Comparison of ENCODE assay signal across 30 mouse cellular contexts in the genomic region with DNA sequence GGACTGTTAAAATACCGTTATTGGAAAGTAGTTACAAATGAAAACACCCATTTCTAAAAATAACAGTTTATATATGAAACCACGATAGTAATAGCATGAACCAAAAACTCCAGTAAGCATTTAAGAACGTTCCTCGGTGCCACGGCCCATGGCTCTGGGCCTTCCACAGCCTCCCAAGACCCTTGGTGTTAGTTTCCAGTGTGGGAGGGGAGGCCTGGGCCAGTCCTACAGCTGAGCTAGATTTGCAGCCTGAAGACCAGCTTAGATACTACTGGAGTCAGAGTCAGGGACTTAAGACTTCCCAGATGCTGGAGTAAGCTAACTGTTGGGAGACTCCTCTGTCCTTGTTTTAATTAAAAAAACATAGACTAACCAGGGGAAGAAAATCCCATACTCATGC. TPM values are rescaled to one million over a fixed set of nuclear protein-coding genes. Genes with fewer than 3 reads are reported as not detected.
DNase-seq lines count a peak whose midpoint lies in the region; ATAC-seq lines count a peak whose summit lies in the region.
"Had no signal": no experiment of that assay in that cellular context is flagged by ENCODE, and none has a peak within 500 bp of the region (broad histone marks: within the 10 kb centered on the region; RNA-seq: fewer than 3 reads in every experiment).

No protein-coding gene starts in this region.

- no peak overlapping the region for H3K9ac ChIP-seq in kidney, embryonic 14.5 days (ENCODE audit: low read depth, low read length)
- H3K9ac ChIP-seq in embryonic facial prominence, embryonic 14.5 days (ENCODE audit: low read depth, low read length), result no peak overlapping the region
- no peak overlapping the region for H3K9ac ChIP-seq in limb, embryonic 12.5 days (replicated peaks)
- no peak overlapping the region for H3K9ac ChIP-seq in stomach, embryonic 14.5 days (replicated peaks; ENCODE audit: low read depth, low read length)
- H3K9ac ChIP-seq in hindbrain, embryonic 13.5 days, result no peak overlapping the region
- H3K9ac ChIP-seq: forebrain, embryonic 13.5 days; heart, embryonic 13.5 days; hindbrain, embryonic 15.5 days; liver, embryonic 14.5 days; neural tube, embryonic 12.5 days; stomach, embryonic 15.5 days had no signal

- WGBS in kidney, embryonic 14.5 days, result 55% methylated on average over 5 of the region's 5 CpGs
- WGBS in embryonic facial prominence, embryonic 14.5 days, result 36% methylated on average over 5 of the region's 5 CpGs
- 49% methylated on average over 5 of the region's 5 CpGs for WGBS in limb, embryonic 12.5 days
- WGBS in stomach, embryonic 14.5 days, result 48% methylated on average over 5 of the region's 5 CpGs
- 89% methylated on average over 5 of the region's 5 CpGs for WGBS in hindbrain, embryonic 13.5 days

- ATAC-seq in kidney, embryonic 14.5 days (ENCODE audit: low FRiP score, low TSS enrichment), result no peak
- ATAC-seq in embryonic facial prominence, embryonic 14.5 days (ENCODE audit: low read depth), result peak; percentile 55; the same call in 1 of the 2 replicates
- no peak for ATAC-seq in limb, embryonic 12.5 days (ENCODE audit: insufficient number of reproducible peaks, insufficient read depth, low FRiP score, low TSS enrichment, low read depth)
- ATAC-seq in stomach, embryonic 14.5 days (ENCODE audit: insufficient number of reproducible peaks, insufficient read depth, low FRiP score, low read depth), result no peak
- no peak for ATAC-seq in monocyte, adult 5-6 weeks (replicated peaks; ENCODE audit: insufficient number of reproducible peaks, low FRiP score, low TSS enrichment, poor library complexity, severe bottlenecking)
- no peak for ATAC-seq in hindbrain, embryonic 13.5 days (ENCODE audit: low FRiP score)
- ATAC-seq: forebrain, embryonic 13.5 days; inflammation-experienced regulatory T-cells, adult 6 months; Patski had no signal

- peaks cover 17% of the 10 kb centered on the region for H3K4me1 ChIP-seq in kidney, embryonic 14.5 days (ENCODE audit: control insufficient read depth, insufficient read depth, low read length)
- peaks cover 11% of the 10 kb centered on the region for H3K4me1 ChIP-seq in embryonic facial prominence, embryonic 14.5 days (ENCODE audit: control insufficient read depth, insufficient read depth, low read length)
- H3K4me1 ChIP-seq in limb, embryonic 12.5 days (replicated peaks), result peaks cover 42% of the 10 kb centered on the region
- 0 out of 2 replicates have a peak, but pooled peaks cover 14% of the 10 kb centered on the region for H3K4me1 ChIP-seq in stomach, embryonic 14.5 days (ENCODE audit: control insufficient read depth, insufficient read depth, low read length)
- H3K4me1 ChIP-seq in hindbrain, embryonic 13.5 days (replicated peaks), result peaks cover 11% of the 10 kb centered on the region
- H3K4me1 ChIP-seq: hindbrain, embryonic 15.5 days; neural tube, embryonic 12.5 days had no signal

- H3K4me2 ChIP-seq in kidney, embryonic 14.5 days (replicated peaks; ENCODE audit: low read depth, low read length), result no peak overlapping the region
- peak overlapping the region; percentile 2; the same call in 1 of the 2 replicates for H3K4me2 ChIP-seq in embryonic facial prominence, embryonic 14.5 days (ENCODE audit: low read depth, low read length)
- H3K4me2 ChIP-seq in limb, embryonic 12.5 days, result no peak overlapping the region
- no peak overlapping the region for H3K4me2 ChIP-seq in stomach, embryonic 14.5 days (replicated peaks; ENCODE audit: low read depth, low read length)
- no peak overlapping the region for H3K4me2 ChIP-seq in hindbrain, embryonic 13.5 days
- H3K4me2 ChIP-seq: forebrain, embryonic 13.5 days; heart, embryonic 13.5 days; hindbrain, embryonic 15.5 days; neural tube, embryonic 12.5 days; stomach, embryonic 15.5 days had no signal

- H3K9me3 ChIP-seq in kidney, embryonic 14.5 days (ENCODE audit: control insufficient read depth, low read length), result no peaks in the 10 kb centered on the region
- H3K9me3 ChIP-seq in embryonic facial prominence, embryonic 14.5 days (ENCODE audit: control insufficient read depth, low read length), result no peaks in the 10 kb centered on the region
- no peaks in the 10 kb centered on the region for H3K9me3 ChIP-seq in limb, embryonic 12.5 days
- no peaks in the 10 kb centered on the region for H3K9me3 ChIP-seq in stomach, embryonic 14.5 days (ENCODE audit: control insufficient read depth, low read depth, low read length)
- no peaks in the 10 kb centered on the region for H3K9me3 ChIP-seq in hindbrain, embryonic 13.5 days
- H3K9me3 ChIP-seq: forebrain, embryonic 13.5 days; heart, embryonic 13.5 days; hindbrain, embryonic 15.5 days; neural tube, embryonic 12.5 days; stomach, embryonic 15.5 days had no signal

- H3K27ac ChIP-seq in kidney, embryonic 14.5 days (ENCODE audit: low read depth, low read length), result peak overlapping the region; percentile 43; the same call in 1 of the 2 replicates
- peak overlapping the region; percentile 63; the same call in 1 of the 2 replicates for H3K27ac ChIP-seq in embryonic facial prominence, embryonic 14.5 days (replicated peaks; ENCODE audit: low read depth, low read length)
- peak overlapping the region; percentile 77 for H3K27ac ChIP-seq in limb, embryonic 12.5 days
- peak overlapping the region; percentile 61; the same call in 1 of the 2 replicates for H3K27ac ChIP-seq in stomach, embryonic 14.5 days (ENCODE audit: low read length)
- no peak overlapping the region for H3K27ac ChIP-seq in hindbrain, embryonic 13.5 days
- H3K27ac ChIP-seq: forebrain, embryonic 13.5 days; heart, embryonic 13.5 days; hindbrain, embryonic 15.5 days; liver, embryonic 14.5 days; macrophage; neural tube, embryonic 12.5 days; stomach, embryonic 15.5 days had no signal

- no peaks in the 10 kb centered on the region for H3K27me3 ChIP-seq in kidney, embryonic 14.5 days (ENCODE audit: control insufficient read depth, insufficient read depth, low read length)
- H3K27me3 ChIP-seq in embryonic facial prominence, embryonic 14.5 days (replicated peaks; ENCODE audit: control insufficient read depth, insufficient read depth, low read length), result no peaks in the 10 kb centered on the region
- H3K27me3 ChIP-seq in limb, embryonic 12.5 days, result no peaks in the 10 kb centered on the region
- H3K27me3 ChIP-seq in stomach, embryonic 14.5 days (ENCODE audit: control insufficient read depth, insufficient read depth, low read length), result no peaks in the 10 kb centered on the region
- no peaks in the 10 kb centered on the region for H3K27me3 ChIP-seq in hindbrain, embryonic 13.5 days
- H3K27me3 ChIP-seq: forebrain, embryonic 13.5 days; heart, embryonic 13.5 days; hindbrain, embryonic 15.5 days; neural tube, embryonic 12.5 days; Patski; stomach, embryonic 15.5 days had no signal

- H3K4me3 ChIP-seq in kidney, embryonic 14.5 days (ENCODE audit: low read length), result no peak overlapping the region
- H3K4me3 ChIP-seq in embryonic facial prominence, embryonic 14.5 days (ENCODE audit: low read depth, low read length), result no peak overlapping the region
- no peak overlapping the region for H3K4me3 ChIP-seq in limb, embryonic 12.5 days (replicated peaks)
- no peak overlapping the region for H3K4me3 ChIP-seq in stomach, embryonic 14.5 days (ENCODE audit: low read depth, low read length)
- H3K4me3 ChIP-seq in hindbrain, embryonic 13.5 days, result no peak overlapping the region
- H3K4me3 ChIP-seq: forebrain, embryonic 13.5 days; heart, embryonic 13.5 days; hindbrain, embryonic 15.5 days; neural tube, embryonic 12.5 days; stomach, embryonic 15.5 days had no signal

- H3K36me3 ChIP-seq in kidney, embryonic 14.5 days (ENCODE audit: control insufficient read depth, insufficient read depth, low read length), result no peaks in the 10 kb centered on the region; the same call in 1 of the 2 replicates
- H3K36me3 ChIP-seq in embryonic facial prominence, embryonic 14.5 days (ENCODE audit: control insufficient read depth, insufficient read depth, low read length), result no peaks in the 10 kb centered on the region
- H3K36me3 ChIP-seq in limb, embryonic 12.5 days, result peaks cover 2% of the 10 kb centered on the region; the same call in 1 of the 2 replicates
- no peaks in the 10 kb centered on the region for H3K36me3 ChIP-seq in stomach, embryonic 14.5 days (ENCODE audit: control insufficient read depth, insufficient read depth, low read length)
- H3K36me3 ChIP-seq in hindbrain, embryonic 13.5 days, result no peaks in the 10 kb centered on the region
- H3K36me3 ChIP-seq: hindbrain, embryonic 15.5 days; neural tube, embryonic 12.5 days; stomach, embryonic 15.5 days had no signal

- DNase-seq in kidney, postnatal 36 days, result no peak
- DNase-seq in embryonic facial prominence, embryonic 14.5 days (ENCODE audit: low spot score), result peak; percentile 56
- no peak for DNase-seq in adrenal gland, postnatal 25 days
- DNase-seq: adrenal gland, postnatal 14 days; cerebellum, adult 2 months; cerebellum, postnatal 25 days; gastrocnemius, postnatal 10 days; heart, postnatal 10 days; kidney, adult 8-10 months; layer of hippocampus, adult 9-11 months; liver; lung, adult 2 months; lung, postnatal 10 days; midbrain, embryonic 14.5 days; thymus, adult 18-20 months; thymus, postnatal 25 days had no signal

RNA-seq across cellular contexts. Expression of a gene that starts 28.4 kb away (rescaled TPM):
- 9.4 and 22.4 TPM in 2 replicates for polyA plus RNA-seq in kidney, embryonic 14.5 days (2014; fragmentation: Nextera tagmentation; extraction: Ambion mirVana)
- polyA plus RNA-seq in embryonic facial prominence, embryonic 14.5 days (2014; fragmentation: Nextera tagmentation; extraction: Ambion mirVana), result 20.8 and 26.6 TPM in 2 replicates
- 15.4 and 15.6 TPM in 2 replicates for polyA plus RNA-seq in limb, embryonic 12.5 days (2016; fragmentation: Nextera tagmentation; extraction: Ambion mirVana)
- 29.5 and 30.2 TPM in 2 replicates for polyA plus RNA-seq in stomach, embryonic 14.5 days (2014; fragmentation: Nextera tagmentation; extraction: Ambion mirVana)
- 29.7 and 38.9 TPM in 2 replicates for total RNA-seq in adrenal gland, postnatal 25 days (2021)
- 1.4 TPM in 1 of 3 replicates, not detected in the others for total RNA-seq in monocyte, adult 5-6 weeks (2017)
- polyA plus RNA-seq in hindbrain, embryonic 13.5 days (2015; fragmentation: Nextera tagmentation; extraction: Ambion mirVana), result 7.0 and 7.2 TPM in 2 replicates
